Mouse (Mus musculus): ENCODE measurements around the gene Pnp2. TPM values are rescaled to one million over a fixed set of nuclear protein-coding genes. Genes with fewer than 3 reads are reported as not detected.
A peak's percentile ranks its signal among the peaks of the same experiment; 100 is the strongest.
"Not testable (repeated sequence)": the region's sequence is repeated elsewhere in the genome, so short reads cannot be mapped to it uniquely, and the experiment has no call there.

The Pnp2 gene
- total RNA-seq, 2 experiments from 2014 or later = 0.79 to 1.7 TPM

DNA sequence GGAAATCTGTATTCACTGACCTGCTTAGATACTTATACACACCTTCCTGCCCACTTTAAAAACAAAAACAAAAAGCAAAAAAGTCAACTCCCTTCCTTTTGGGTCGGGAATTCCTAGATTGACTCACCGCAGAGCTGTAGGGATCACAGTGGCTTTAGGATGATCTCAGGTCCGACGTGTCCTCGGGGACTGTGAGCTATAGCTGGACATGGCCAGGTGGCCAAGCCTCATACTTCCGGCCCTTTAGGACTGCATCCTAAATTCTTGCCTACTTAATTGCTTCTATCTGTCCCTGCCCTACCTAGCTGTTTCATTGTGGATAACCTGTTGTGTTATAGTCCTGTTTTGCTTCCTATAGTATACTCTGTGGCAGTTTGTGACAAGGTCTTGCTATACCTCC is 10.7 kb upstream of the Pnp2 start:
- DNase-seq (ENCODE audit: extremely low spot score in 1 of 2, low spot score in 2 of 2); intact Hi-C loops (cut with DNase I): not testable (repeated sequence)

DNA sequence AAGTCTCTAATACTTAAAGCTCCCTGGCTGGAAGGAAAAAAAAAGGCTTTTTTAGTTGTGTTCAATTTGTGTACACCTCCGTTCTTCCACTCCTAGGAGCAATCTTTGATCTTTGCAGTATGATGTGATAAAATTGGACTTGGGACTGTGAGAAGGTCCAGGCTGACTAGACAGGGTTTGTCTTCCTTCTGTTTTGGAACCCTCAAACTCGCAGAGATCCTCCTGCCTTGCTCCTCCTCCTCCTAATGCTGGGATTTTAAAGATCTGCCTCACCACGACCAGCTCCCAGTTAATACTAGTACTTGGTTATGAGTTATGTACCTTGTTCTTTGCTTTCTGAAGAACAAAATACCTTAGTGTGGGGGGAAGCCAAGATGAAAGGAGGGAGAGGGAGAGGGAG is 10.3 kb upstream of the Pnp2 start:
- DNase-seq (ENCODE audit: extremely low spot score in 1 of 2, low spot score in 2 of 2); intact Hi-C loops (cut with DNase I): not testable (repeated sequence)

DNA sequence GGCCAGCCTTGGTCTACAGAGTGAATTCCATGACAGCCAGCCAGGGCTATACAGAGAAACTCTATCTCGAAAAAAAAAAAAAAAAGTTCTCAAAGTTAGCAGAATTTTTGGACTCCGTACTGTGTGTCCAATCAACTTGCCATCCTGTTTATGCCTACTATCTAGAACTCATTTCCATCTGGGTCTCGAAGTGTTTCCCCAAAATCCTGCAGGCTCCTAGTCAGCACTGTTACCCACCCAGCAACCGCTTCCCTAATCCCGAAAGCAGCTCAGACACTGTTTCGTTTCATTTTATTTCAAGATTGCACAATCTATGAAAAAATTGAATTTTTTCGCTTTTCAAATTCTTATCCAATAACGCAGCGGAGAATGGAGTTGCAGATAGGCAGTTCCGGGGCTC is 305 bp upstream of the Pnp2 start:
- no peak for DNase-seq (ENCODE audit: extremely low spot score in 1 of 2, low spot score in 2 of 2)
- intact Hi-C loops (cut with DNase I) = no loop called here

DNA sequence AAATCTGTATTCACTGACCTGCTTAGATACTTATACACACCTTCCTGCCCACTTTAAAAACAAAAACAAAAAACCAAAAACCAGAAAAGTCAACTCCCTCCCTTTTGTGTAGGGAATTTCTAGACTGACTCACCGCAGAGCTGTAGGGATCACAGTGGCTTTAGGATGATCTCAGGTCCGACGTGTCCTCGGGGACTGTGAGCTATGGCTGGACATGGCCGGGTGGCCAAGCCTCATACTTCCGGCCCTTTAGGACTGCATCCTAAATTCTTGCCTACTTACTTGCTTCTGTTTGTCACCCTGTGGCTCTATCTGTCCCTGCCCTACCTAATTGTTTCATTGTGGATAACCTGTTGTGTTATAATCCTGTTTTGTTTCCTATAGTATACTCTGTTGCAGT is 932 bp downstream of the Pnp2 start:
- DNase-seq (ENCODE audit: extremely low spot score in 1 of 2, low spot score in 2 of 2); intact Hi-C loops (cut with DNase I): not testable (repeated sequence)

DNA sequence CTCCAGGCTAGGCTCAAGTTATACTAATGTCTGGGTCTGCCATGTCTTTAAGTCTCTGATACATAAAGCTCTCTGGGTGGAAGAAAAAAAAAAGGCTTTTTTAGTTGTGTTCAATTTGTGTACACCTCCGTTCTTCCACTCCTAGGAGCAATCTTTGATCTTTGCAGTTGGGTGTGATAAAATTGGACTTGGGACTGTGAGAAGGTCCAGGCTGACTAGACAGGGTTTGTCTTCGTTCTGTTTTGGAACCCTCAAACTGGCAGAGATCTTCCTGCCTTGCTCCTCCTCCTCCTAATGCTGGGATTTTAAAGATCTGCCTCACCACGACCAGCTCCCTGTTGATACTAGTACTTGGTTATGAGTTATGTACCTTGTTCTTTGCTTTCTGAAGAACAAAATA is 1.4 kb downstream of the Pnp2 start:
- DNase-seq (ENCODE audit: extremely low spot score in 1 of 2, low spot score in 2 of 2); intact Hi-C loops (cut with DNase I): not testable (repeated sequence)

DNA sequence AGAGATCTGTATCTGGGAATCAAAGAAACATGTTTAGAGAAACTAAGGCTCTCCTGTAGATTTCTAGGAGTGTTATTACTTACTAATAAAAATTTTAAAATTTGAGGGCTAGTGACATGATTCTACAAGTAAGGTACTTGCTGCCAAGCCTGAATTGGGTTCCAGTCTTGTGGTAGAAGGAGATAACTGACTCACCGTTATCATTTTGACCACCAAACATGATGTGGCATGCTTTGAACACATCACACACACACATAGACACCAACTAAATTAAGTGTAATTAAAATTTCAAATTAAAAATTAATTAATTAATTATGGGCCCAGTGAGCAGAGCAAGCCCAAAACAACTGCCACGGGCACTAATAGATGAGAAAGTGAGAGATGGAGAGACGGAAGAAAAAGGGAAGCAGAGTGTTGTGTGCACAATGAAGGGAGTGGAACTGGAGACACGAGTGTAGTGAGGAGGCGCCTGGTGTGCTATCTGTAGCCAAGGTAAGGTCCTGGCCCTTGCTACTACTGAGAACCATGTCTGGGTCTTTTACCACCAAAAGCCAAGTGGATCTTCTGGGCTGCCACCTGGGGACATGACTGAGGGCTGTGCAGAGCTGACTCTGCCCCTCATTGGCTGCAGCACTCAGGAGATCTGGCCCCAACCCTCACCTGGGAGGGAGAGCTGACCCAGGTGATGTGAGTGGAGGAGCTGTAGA is 2.6 kb downstream of the Pnp2 start:
- intact Hi-C loops (cut with DNase I) = not testable (repeated sequence)

DNA sequence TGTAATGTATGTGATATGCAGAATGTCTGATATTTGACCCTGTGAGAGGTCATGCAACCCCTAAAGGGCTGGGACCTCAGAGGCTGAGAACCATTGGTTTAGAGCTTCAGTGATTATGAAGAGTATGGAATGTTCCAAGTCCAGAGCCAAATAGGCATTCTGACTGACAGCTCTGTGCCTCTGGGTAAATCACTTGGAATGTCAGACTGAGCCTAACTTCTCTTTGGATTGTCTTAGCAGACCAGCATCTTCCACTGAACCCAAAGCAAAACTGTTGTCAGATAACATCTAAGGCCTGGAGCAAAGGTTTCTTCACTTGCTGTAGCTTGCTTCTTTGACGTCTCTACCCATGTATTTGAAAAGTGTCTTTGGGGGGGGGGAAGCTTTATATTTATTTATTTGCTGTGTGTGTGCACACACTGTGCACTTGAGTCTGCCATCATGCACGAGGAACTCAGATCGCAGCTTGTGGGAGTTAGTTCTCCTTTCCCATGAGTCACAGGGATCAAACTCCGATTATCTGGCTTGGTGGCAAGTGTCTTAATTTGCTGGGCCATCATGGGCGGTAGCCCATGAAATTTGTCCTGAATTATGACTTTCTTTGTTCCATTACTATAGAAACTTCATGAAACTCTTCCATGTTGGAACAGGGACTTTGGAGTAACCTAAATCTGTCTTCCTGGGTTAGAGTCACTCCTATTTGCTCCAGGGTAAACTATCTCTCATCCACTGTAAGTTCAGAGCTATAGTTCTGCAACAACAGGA is 12.6 kb downstream of the Pnp2 start:
- DNase-seq (ENCODE audit: extremely low spot score in 1 of 2, low spot score in 2 of 2) = no peak
- intact Hi-C loops (cut with DNase I) = no loop called here

More for the DNA sequence above, 2.6 kb downstream of the Pnp2 start:
- not testable (repeated sequence) for DNase-seq (ENCODE audit: extremely low spot score in 1 of 2, low spot score in 2 of 2)

DNA sequence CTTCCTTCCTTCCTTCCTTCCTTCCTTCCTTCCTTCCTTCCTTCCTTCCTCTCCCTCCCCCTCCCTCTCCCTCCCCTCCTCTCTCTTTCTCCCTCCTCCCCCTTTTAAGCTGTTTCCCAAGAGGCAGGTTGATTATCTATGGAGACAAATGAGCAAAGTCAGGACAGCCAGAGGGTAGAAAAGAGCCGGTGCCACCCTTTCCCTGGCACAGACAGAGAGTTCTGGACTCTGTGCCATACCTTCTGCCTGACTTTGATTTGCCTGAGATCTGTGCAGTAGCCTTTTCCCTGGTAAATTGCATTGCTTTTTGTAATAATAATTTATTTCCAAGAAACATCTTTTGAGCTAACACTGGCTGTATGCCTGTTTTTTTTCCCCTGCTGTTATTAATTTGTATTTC is 13.2 kb downstream of the Pnp2 start:
- intact Hi-C loops (cut with DNase I) = no loop called here
- no peak for DNase-seq (ENCODE audit: extremely low spot score in 1 of 2, low spot score in 2 of 2)

DNA sequence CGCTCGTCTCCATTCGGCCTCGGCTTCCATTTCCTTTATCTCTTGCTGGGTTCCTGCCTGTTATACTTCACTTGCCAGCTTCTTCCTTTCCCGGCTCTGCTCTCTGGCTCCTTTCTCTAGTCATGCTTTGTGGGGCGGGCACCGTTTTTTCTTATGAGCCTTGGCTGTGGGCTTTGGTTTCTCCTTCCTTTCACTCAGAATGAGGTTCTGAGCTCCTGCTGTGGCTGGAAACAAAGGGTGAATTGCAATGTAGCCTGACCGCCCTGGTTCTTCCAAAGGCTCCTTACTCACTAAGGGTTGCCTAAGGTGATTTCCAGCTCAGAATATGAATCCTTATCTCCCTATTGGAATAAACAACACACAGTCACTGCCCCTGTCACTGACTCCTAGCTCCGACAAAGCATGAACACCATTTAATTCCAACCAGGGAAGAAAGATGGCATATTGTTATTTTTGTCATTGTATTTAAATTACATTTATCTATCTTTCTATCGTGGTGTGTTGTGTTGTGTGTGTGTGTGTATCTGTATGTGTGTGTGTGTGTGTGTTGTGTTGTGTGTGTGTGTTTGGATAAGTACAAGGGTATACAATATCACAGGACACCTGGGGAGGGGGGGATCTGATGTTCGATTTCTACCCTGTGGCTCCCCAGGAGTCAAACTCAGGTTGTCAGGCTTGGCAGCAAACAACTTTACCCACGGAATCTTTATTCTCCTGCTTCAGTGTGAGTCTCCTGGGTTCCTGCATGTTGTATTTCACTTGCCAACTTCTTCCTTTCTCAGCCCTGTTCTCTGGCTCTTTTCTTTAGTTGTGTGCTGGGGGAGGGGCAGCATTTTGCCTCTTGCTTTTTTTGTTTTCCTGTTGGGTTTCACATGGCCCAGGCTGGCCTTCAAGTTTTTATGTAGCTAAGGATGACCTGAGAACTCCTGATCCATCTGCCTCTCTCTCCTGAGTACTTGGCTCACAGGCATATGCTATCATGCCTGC is 14.1 kb downstream of the Pnp2 start:
- intact Hi-C loops (cut with DNase I) = loop anchor here (10.0 kb wide), 1 partner anchor 95 kb away; no protein-coding TSS in a partner anchor
- DNase-seq (ENCODE audit: extremely low spot score in 1 of 2, low spot score in 2 of 2) = peak; percentile 50 to 69

DNA sequence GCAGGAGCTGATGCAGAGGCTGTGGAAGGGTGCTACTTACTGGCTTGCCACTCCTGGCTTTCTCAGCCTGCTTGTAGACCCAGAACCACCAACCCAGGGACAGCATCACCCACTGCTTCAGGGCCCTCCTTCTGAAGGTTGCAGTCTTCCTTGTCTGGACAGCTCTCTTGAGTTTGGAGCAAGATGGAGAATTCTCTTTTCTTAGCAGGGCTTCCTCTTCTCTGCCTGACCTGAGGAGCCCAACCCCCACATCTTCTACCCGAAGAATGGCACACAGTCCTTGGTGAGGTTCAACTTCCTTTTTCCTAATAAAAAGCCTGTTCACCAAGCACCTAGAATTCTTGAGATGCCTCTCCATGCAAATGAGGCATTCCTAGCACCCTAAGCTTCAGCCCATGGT is 15.0 kb downstream of the Pnp2 start:
- no peak for DNase-seq (ENCODE audit: extremely low spot score in 1 of 2, low spot score in 2 of 2)
- intact Hi-C loops (cut with DNase I) = loop anchor here (10.0 kb wide), 1 partner anchor 94 kb away; no protein-coding TSS in a partner anchor

DNA sequence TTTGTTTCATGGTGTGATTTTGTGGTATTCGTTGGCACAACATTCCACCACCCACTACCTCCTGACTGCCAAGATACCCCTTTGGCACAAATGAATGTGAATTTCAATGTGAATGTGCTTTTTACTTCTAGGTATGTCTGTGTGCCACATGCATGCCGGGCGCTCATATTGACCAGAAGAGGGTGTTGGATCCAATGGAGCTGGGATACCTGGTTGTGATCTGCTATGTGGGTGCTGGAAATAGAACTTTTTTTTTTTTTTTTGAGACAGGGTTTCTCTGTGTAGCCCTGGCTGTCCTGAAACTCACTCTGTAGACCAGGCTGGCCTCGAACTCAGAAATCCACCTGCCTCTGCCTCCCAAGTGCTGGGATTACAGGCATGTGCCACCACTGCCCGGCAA is 17.3 kb downstream of the Pnp2 start:
- DNase-seq (ENCODE audit: extremely low spot score in 1 of 2, low spot score in 2 of 2) = not testable (repeated sequence)
- intact Hi-C loops (cut with DNase I) = loop anchor here (10.0 kb wide), 1 partner anchor 92 kb away; no protein-coding TSS in a partner anchor

DNA sequence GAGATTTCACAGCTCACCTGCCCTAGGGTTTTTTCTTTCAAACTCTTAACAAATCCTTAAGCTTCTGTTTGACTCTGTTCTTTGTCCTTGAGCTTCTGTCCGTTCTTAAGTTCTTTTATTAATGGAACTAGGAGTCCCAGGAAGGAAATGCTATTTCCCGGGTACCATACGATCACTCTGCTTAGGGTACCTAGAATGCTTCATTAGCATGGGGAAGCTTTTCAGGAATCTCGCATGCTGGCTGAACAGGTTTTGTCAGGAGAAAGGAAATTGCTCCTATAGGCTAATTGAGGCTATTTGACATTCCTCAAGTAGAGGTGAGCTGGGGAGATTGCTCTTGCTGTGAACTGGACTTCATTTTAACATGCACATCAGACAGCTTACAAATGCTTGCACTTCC is 17.9 kb downstream of the Pnp2 start:
- DNase-seq (ENCODE audit: extremely low spot score in 1 of 2, low spot score in 2 of 2) = no peak
- intact Hi-C loops (cut with DNase I) = loop anchor here (10.0 kb wide), 1 partner anchor 91 kb away; no protein-coding TSS in a partner anchor

DNA sequence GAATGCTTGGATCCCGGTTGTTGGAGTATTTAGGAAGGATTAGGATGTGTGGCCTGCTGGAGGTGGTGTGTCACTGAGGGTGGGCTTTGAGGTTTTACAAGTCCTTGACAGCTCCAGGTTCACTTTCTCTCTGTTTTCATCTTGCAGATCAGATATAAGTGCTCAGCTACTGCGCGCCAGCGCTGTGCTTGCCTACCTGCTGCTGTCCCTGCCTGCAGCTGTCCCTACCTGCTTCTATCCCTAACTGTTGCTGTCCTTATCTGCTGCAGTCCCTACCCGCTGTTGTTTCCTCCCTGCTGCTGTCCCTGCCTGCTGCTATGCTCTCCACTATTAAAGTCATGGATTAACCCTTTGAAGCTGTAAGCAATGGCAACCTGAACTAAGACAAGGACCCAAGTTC is 19.2 kb downstream of the Pnp2 start:
- no peak for DNase-seq (ENCODE audit: extremely low spot score in 1 of 2, low spot score in 2 of 2)
- intact Hi-C loops (cut with DNase I) = loop anchor here (10.0 kb wide), 1 partner anchor 90 kb away; no protein-coding TSS in a partner anchor

DNA sequence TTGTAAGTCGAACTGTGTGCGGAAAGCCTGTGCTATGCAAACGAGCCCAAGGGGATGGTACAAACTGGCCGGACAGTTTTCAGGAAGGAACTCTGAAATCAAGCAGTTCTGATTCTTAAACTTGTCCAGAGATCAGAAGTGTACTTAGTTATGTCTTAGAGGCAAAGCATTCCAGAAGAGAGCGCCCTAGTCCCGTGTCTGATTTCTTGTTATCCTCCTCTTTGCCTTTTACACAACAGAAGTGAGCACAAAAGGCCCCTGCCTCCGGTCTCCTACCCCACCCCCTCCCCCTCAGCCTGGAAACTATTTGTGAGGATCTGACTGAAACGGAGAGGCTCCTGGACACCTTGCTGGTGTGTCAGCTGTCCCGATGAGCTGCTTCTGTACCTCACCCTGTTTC is 20.9 kb downstream of the Pnp2 start:
- DNase-seq (ENCODE audit: extremely low spot score in 1 of 2, low spot score in 2 of 2) = no peak
- intact Hi-C loops (cut with DNase I) = loop anchor here (2.0 to 10.0 kb wide), 2 partner anchors 32 to 88 kb away; no protein-coding TSS in a partner anchor

DNA sequence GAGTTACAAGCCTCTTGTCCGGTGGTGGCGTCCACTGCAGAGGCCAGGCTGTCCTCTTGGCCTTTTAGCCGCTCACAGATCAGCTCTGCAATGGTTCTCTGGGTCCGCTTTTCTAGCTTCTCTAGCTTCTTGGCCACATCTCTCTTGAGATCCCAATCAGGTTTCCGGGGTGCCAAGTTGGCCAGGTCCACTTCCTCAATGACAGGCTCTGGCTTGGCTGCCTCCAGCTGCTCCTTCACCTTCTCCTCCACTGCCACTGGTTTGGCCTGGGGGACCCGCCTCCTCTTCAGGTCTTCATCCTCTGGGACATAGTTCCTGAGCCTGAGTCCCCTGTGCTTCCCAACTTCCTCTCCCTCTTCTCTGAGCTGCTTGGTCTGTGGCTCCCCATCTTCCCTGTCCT is 22.7 kb downstream of the Pnp2 start:
- DNase-seq (ENCODE audit: extremely low spot score in 1 of 2, low spot score in 2 of 2) = not testable (repeated sequence)
- intact Hi-C loops (cut with DNase I) = loop anchor here (10.0 kb wide), 1 partner anchor 86 kb away; no protein-coding TSS in a partner anchor

DNA sequence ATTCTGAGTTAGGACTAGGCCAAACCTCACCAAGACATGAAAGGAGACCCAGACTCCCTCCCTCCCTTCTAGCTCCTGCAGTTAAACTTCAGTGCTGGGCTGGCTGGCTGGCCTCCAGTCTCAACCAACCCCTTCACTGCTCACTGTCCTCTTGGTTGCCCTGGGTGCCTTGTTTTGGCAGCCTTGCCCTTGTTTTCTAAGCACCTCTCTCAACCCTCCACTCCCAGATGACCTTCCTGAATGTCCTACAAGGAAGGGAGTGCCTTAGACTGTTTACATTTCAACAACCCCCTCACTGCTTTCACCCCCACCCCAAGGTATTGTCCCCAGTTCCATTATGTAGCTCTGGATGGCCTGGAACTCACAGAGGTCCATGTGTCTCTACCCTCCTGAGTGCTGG is 23.8 kb downstream of the Pnp2 start:
- no peak for DNase-seq (ENCODE audit: extremely low spot score in 1 of 2, low spot score in 2 of 2)
- intact Hi-C loops (cut with DNase I) = loop anchor here (10.0 kb wide), 1 partner anchor 85 kb away; no protein-coding TSS in a partner anchor

DNA sequence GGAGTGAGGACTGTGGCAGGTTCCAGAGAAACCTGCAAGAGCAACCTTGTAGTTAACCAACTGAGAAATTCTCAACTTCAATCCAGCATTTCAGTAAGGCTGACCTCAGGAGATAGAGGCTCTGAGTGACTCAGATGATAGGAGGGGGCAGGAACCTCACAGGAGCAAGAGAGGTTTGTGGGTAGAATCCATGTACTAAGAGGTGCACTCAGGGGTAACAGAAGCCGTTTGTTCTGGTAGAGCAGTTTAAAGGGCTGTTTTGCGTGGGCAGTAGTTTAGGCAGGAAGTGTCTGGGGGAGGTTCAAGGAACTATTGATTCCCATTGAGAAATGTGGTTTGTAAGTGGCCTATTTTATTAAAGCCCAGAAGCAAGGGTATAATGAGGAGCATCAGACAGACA is 25.4 kb downstream of the Pnp2 start:
- DNase-seq (ENCODE audit: extremely low spot score in 1 of 2, low spot score in 2 of 2) = no peak
- intact Hi-C loops (cut with DNase I) = no loop called here

DNA sequence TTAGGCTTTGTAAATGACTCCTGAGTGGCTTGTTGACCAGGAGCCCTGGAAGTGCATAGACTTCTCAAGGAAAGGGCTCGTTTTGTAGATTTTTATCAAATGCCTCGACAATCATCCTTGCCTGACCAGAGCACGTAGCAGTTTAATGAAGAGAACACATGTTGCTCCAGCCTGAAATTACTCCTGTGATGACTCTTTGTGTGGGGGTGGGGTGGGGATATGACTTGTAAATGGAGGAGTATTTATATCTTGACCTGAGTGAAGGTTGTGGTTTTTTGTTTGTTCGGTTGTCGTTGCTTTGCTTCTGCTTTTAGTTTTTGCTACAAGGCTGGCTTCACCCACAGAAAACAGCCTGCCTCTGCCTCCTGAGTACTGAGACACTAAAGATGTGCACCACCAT is 26.0 kb downstream of the Pnp2 start:
- no peak for DNase-seq (ENCODE audit: extremely low spot score in 1 of 2, low spot score in 2 of 2)
- intact Hi-C loops (cut with DNase I) = no loop called here

DNA sequence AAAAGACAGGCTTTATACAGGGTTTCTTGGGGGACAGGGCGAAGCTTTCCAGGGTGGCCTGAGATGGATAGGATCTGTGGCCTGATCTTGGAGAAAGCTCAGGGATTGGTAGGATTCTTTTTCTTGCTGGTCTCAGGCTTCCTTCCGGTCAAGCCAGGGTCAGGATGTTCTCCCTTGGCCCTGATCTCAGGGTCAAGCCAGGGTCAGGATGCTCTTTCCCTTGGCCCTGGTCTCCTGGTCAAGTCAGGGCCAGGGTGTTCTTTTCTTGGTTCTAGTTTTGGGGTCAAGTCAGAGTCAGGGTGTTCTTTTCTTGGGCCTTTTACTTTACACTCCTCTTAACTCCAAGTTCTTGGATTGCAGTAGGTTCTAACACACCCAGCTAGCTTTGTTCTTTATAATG is 31.9 kb downstream of the Pnp2 start:
- no peak for DNase-seq (ENCODE audit: extremely low spot score in 1 of 2, low spot score in 2 of 2)
- intact Hi-C loops (cut with DNase I) = no loop called here
